Mouse (Mus musculus): ENCODE measurements around the gene Limd2. TPM values are rescaled to one million over a fixed set of nuclear protein-coding genes. Genes with fewer than 3 reads are reported as not detected.

Gene Limd2
- polyA plus RNA-seq, 1 experiment from 2014 or later = 247 TPM

- no peaks in the 10 kb centered on the region; the same call in none of the 2 replicates for H3K36me3 ChIP-seq (ENCODE audit: control insufficient read depth, insufficient read depth, low read length)
- H3K9me3 ChIP-seq (ENCODE audit: control insufficient read depth, low read length) = no peaks in the 10 kb centered on the region
- H3K27ac ChIP-seq (ENCODE audit: low read length) = no peak overlapping the region
- 52% methylated on average over 5 of the region's 5 CpGs for WGBS
- no peaks in the 10 kb centered on the region for H3K27me3 ChIP-seq (ENCODE audit: control insufficient read depth, insufficient read depth, low read depth, low read length)
- no peak for ATAC-seq (ENCODE audit: low read depth)
- H3K4me3 ChIP-seq (ENCODE audit: low read length) = no peak overlapping the region
- H3K4me1 ChIP-seq (replicated peaks; ENCODE audit: control insufficient read depth, insufficient read depth, low read length) = no peaks in the 10 kb centered on the region
- H3K9ac ChIP-seq (ENCODE audit: low read length) = no peak overlapping the region
- no peak overlapping the region for H3K4me2 ChIP-seq (ENCODE audit: low read depth, low read length)
Measured at GRCm38 (mm10) chr11:106176372-106176771, 15.7 kb upstream of the Limd2 start.

DNA sequence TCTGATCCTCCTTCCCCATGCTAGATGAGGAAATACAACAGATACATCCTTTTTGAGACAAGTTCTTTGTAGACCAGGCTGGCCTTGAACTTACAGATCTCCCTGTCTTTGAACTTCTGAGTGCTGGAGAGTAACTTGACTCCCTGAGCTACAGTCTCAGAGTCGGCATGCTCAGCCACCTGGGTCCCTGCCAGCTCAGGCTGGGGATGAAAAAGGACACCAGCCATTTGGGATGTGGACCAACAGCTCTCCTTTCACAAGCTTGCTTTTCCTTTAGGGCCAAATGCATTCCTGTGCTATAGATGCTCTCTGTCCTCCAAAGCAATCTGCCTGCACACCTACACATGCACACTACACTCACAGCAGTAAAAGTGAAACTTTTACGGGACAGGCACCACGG lies 14.4 kb upstream of the Limd2 start:
- Histone ChIP-seq H3K9ac (ENCODE audit: low read length) (no peak overlapping the region), H3K27me3 (ENCODE audit: control insufficient read depth, insufficient read depth, low read depth, low read length) (no peaks in the 10 kb centered on the region), H3K4me1 (replicated peaks; ENCODE audit: control insufficient read depth, insufficient read depth, low read length) (no peaks in the 10 kb centered on the region), H3K4me3 (ENCODE audit: low read length) (no peak overlapping the region), H3K36me3 (ENCODE audit: control insufficient read depth, insufficient read depth, low read length) (no peaks in the 10 kb centered on the region; the same call in 1 of the 2 replicates), H3K4me2 (ENCODE audit: low read depth, low read length) (no peak overlapping the region), H3K27ac (ENCODE audit: low read length) (no peak overlapping the region), H3K9me3 (ENCODE audit: control insufficient read depth, low read length) (no peaks in the 10 kb centered on the region)
- no peak for ATAC-seq (ENCODE audit: low read depth)
- 53% methylated on average over 3 of the region's 3 CpGs for WGBS

DNA sequence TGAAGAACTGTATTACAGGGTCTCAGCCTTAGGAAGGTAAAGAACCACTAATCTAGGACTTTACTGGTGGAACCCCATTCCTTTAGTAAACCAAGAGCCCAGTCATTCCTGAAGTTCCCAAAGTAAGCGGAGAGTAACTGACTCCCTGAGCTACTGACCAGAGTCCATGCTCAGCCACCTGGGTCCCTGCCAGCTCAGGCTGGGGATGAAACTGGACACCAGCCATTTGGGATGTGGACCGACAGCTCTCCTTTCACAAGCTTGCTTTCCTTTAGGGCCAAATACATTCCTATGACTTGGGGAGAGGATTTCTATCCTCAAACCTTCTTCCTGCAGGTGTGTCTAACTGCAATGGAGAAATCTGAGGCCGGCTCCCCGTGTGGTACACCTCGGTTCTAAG lies 13.7 kb upstream of the Limd2 start:
- Histone ChIP-seq H3K27ac (ENCODE audit: low read length) (no peak overlapping the region), H3K27me3 (ENCODE audit: control insufficient read depth, insufficient read depth, low read depth, low read length) (no peaks in the 10 kb centered on the region), H3K9ac (ENCODE audit: low read length) (no peak overlapping the region), H3K9me3 (ENCODE audit: control insufficient read depth, low read length) (no peaks in the 10 kb centered on the region), H3K4me1 (replicated peaks; ENCODE audit: control insufficient read depth, insufficient read depth, low read length) (no peaks in the 10 kb centered on the region), H3K36me3 (ENCODE audit: control insufficient read depth, insufficient read depth, low read length) (peaks cover under 1% of the 10 kb centered on the region), H3K4me3 (ENCODE audit: low read length) (no peak overlapping the region), H3K4me2 (ENCODE audit: low read depth, low read length) (no peak overlapping the region)
- WGBS = 71% methylated on average over 5 of the region's 5 CpGs
- no peak for ATAC-seq (ENCODE audit: low read depth)

GRCm38 (mm10) chr11:106173228-106173627 lies 12.6 kb upstream of the Limd2 start:
- no peak overlapping the region for H3K4me2 ChIP-seq (ENCODE audit: low read depth, low read length)
- H3K4me3 ChIP-seq (ENCODE audit: low read length) = no peak overlapping the region
- peaks cover 2% of the 10 kb centered on the region for H3K36me3 ChIP-seq (ENCODE audit: control insufficient read depth, insufficient read depth, low read length)
- H3K9me3 ChIP-seq (ENCODE audit: control insufficient read depth, low read length) = no peaks in the 10 kb centered on the region
- no peak overlapping the region for H3K27ac ChIP-seq (ENCODE audit: low read length)
- no peaks in the 10 kb centered on the region for H3K4me1 ChIP-seq (replicated peaks; ENCODE audit: control insufficient read depth, insufficient read depth, low read length)
- whole genome bisulfite sequencing = 98% methylated on average over 2 of the region's 2 CpGs
- no peak for ATAC-seq (ENCODE audit: low read depth)
- no peaks in the 10 kb centered on the region for H3K27me3 ChIP-seq (ENCODE audit: control insufficient read depth, insufficient read depth, low read depth, low read length)
- H3K9ac ChIP-seq (ENCODE audit: low read length) = no peak overlapping the region

GRCm38 (mm10) chr11:106170807-106171206 lies 10.1 kb upstream of the Limd2 start:
- Histone ChIP-seq H3K27ac (ENCODE audit: low read length) (no peak overlapping the region), H3K9ac (ENCODE audit: low read length) (no peak overlapping the region), H3K9me3 (ENCODE audit: control insufficient read depth, low read length) (no peaks in the 10 kb centered on the region), H3K36me3 (ENCODE audit: control insufficient read depth, insufficient read depth, low read length) (peaks cover 5% of the 10 kb centered on the region), H3K4me3 (ENCODE audit: low read length) (no peak overlapping the region), H3K27me3 (ENCODE audit: control insufficient read depth, insufficient read depth, low read depth, low read length) (no peaks in the 10 kb centered on the region), H3K4me2 (ENCODE audit: low read depth, low read length) (no peak overlapping the region), H3K4me1 (replicated peaks; ENCODE audit: control insufficient read depth, insufficient read depth, low read length) (no peaks in the 10 kb centered on the region)
- 75% methylated on average over 7 of the region's 7 CpGs for WGBS
- no peak for ATAC-seq (ENCODE audit: low read depth)

DNA sequence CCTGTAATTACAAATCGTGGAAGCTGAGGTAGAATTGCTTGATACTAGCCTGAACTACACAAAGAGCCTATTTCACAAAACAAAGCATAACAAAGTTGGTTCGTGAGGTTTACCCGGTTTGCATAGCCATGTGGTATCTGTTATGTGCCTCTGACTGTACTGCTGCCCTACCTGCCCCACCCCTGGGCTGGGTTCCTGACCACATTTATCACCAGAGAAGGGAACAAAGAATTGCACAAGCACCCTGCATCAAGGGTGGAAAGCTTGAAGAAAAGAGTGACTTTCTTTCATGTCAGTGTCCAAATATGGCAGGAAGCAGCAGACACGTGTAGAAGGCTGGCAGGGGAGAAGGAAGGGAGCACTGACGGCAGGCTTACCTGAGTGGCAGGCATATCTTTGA lies 6.8 kb upstream of the Limd2 start:
- no peak overlapping the region for H3K4me3 ChIP-seq (ENCODE audit: low read length)
- no peak overlapping the region for H3K4me2 ChIP-seq (ENCODE audit: low read depth, low read length)
- peaks cover 8% of the 10 kb centered on the region for H3K36me3 ChIP-seq (ENCODE audit: control insufficient read depth, insufficient read depth, low read length)
- H3K27ac ChIP-seq (ENCODE audit: low read length) = no peak overlapping the region
- H3K9ac ChIP-seq (ENCODE audit: low read length) = no peak overlapping the region
- no peaks in the 10 kb centered on the region for H3K27me3 ChIP-seq (ENCODE audit: control insufficient read depth, insufficient read depth, low read depth, low read length)
- H3K9me3 ChIP-seq (ENCODE audit: control insufficient read depth, low read length) = no peaks in the 10 kb centered on the region
- no peak for ATAC-seq (ENCODE audit: low read depth)
- WGBS = 71% methylated on average over 5 of the region's 5 CpGs
- peaks cover 3% of the 10 kb centered on the region; the same call in 1 of the 2 replicates for H3K4me1 ChIP-seq (replicated peaks; ENCODE audit: control insufficient read depth, insufficient read depth, low read length)

GRCm38 (mm10) chr11:106164601-106165180 lies 4.0 kb upstream of the Limd2 start:
- no peak overlapping the region for H3K4me2 ChIP-seq (ENCODE audit: low read depth, low read length)
- H3K4me1 ChIP-seq (replicated peaks; ENCODE audit: control insufficient read depth, insufficient read depth, low read length) = peaks cover 12% of the 10 kb centered on the region
- no peak overlapping the region for H3K4me3 ChIP-seq (ENCODE audit: low read length)
- no peak overlapping the region for H3K27ac ChIP-seq (ENCODE audit: low read length)
- H3K9ac ChIP-seq (ENCODE audit: low read length) = no peak overlapping the region
- no peaks in the 10 kb centered on the region for H3K9me3 ChIP-seq (ENCODE audit: control insufficient read depth, low read length)
- WGBS = 81% methylated on average over 16 of the region's 16 CpGs
- no peak for ATAC-seq (ENCODE audit: low read depth)
- no peaks in the 10 kb centered on the region for H3K27me3 ChIP-seq (ENCODE audit: control insufficient read depth, insufficient read depth, low read depth, low read length)
- H3K36me3 ChIP-seq (ENCODE audit: control insufficient read depth, insufficient read depth, low read length) = peaks cover 8% of the 10 kb centered on the region

- 83% methylated on average over 4 of the region's 4 CpGs for WGBS
- Histone ChIP-seq H3K4me3 (ENCODE audit: low read length) (no peak overlapping the region), H3K27ac (ENCODE audit: low read length) (peak overlapping the region; percentile 71), H3K4me2 (ENCODE audit: low read depth, low read length) (no peak overlapping the region), H3K4me1 (replicated peaks; ENCODE audit: control insufficient read depth, insufficient read depth, low read length) (peaks cover 14% of the 10 kb centered on the region), H3K9ac (ENCODE audit: low read length) (no peak overlapping the region), H3K9me3 (ENCODE audit: control insufficient read depth, low read length) (no peaks in the 10 kb centered on the region), H3K27me3 (ENCODE audit: control insufficient read depth, insufficient read depth, low read depth, low read length) (no peaks in the 10 kb centered on the region), H3K36me3 (ENCODE audit: control insufficient read depth, insufficient read depth, low read length) (peaks cover 6% of the 10 kb centered on the region)
- ATAC-seq (ENCODE audit: low read depth) = no peak
Measured at GRCm38 (mm10) chr11:106163546-106163945, 2.9 kb upstream of the Limd2 start.

DNA sequence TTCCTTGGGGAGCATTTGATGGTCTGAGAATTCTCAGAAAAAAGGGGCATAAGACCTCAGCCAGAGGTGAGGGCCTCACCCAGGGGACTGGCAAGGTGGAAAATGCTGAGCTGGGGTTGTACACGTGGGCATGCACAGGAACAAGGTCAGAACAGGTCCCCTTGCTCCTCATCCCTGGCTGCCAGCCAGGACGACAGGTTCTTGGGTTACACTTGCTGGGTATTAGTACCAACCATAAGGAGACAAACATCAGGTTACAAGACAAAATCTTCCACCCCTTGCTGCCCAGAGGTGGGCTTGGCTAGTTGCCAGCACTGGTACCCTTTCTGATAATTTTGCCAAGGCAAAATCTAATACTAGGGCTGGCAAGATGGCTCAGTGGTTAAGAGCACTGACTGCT lies 1.6 kb upstream of the Limd2 start:
- no peak overlapping the region for H3K4me3 ChIP-seq (ENCODE audit: low read length)
- 68% methylated on average over 2 of the region's 2 CpGs for WGBS
- no peak overlapping the region for H3K27ac ChIP-seq (ENCODE audit: low read length)
- no peak for ATAC-seq (ENCODE audit: low read depth)
- peaks cover 22% of the 10 kb centered on the region for H3K4me1 ChIP-seq (replicated peaks; ENCODE audit: control insufficient read depth, insufficient read depth, low read length)
- no peaks in the 10 kb centered on the region for H3K9me3 ChIP-seq (ENCODE audit: control insufficient read depth, low read length)
- no peak overlapping the region for H3K9ac ChIP-seq (ENCODE audit: low read length)
- H3K4me2 ChIP-seq (ENCODE audit: low read depth, low read length) = no peak overlapping the region
- H3K36me3 ChIP-seq (ENCODE audit: control insufficient read depth, insufficient read depth, low read length) = peaks cover 11% of the 10 kb centered on the region
- H3K27me3 ChIP-seq (ENCODE audit: control insufficient read depth, insufficient read depth, low read depth, low read length) = no peaks in the 10 kb centered on the region
